Mouse (Mus musculus) hindbrain, embryonic 16.5 days (tissue): ENCODE results near the gene Krt18. TPM values are rescaled to one million over a fixed set of nuclear protein-coding genes. Genes with fewer than 3 reads are reported as not detected.
A peak's percentile ranks its signal among the peaks of the same experiment; 100 is the strongest.

Experiments
- ATAC-seq: fragments of 200-750 bp; cut with Nextera tagmentation; 2 replicates; pipeline ENCODE4 v1.8.0; 2017; ENCODE audit warnings: moderate TSS enrichment, moderate library complexity
- H3K27ac ChIP-seq: fragments of 300-500 bp; sonication (generic); 2 replicates; pipeline ENCODE4 v1.5.1; 2014; ENCODE audit warnings: low read depth, mild to moderate bottlenecking, control low read depth, low read length, moderate library complexity
- H3K27me3 ChIP-seq: fragments of 300-500 bp; sonication (generic); replicated peaks from 2 replicates; pipeline ENCODE4 v1.6.1; 2014; ENCODE audit warnings: low read length; ENCODE audit not compliant: control insufficient read depth, insufficient read depth
- H3K36me3 ChIP-seq: fragments of 300-500 bp; sonication (generic); 2 replicates; pipeline ENCODE4 v1.6.1; 2014; ENCODE audit warnings: mild to moderate bottlenecking, low read length, moderate library complexity, mixed read lengths; ENCODE audit not compliant: control insufficient read depth, insufficient read depth
- H3K4me1 ChIP-seq: fragments of 300-500 bp; sonication (generic); 2 replicates; pipeline ENCODE4 v1.6.1; 2014; ENCODE audit warnings: low read depth, low read length; ENCODE audit not compliant: control insufficient read depth, insufficient read depth
- H3K4me2 ChIP-seq: fragments of 300-500 bp; sonication (generic); 2 replicates; pipeline ENCODE4 v1.6.1; 2014; ENCODE audit warnings: mild to moderate bottlenecking, low read length, control low read depth, moderate library complexity
- H3K4me3 ChIP-seq: fragments of 300-500 bp; sonication (generic); 2 replicates; pipeline ENCODE4 v1.5.1; 2014; ENCODE audit warnings: mild to moderate bottlenecking, low read length, control low read depth, moderate library complexity
- H3K9ac ChIP-seq: fragments of 300-500 bp; sonication (generic); 2 replicates; pipeline ENCODE4 v1.6.1; 2014; ENCODE audit warnings: low read depth, mild to moderate bottlenecking, control low read depth, low read length, moderate library complexity
- H3K9me3 ChIP-seq: fragments of 300-500 bp; sonication (generic); 2 replicates; pipeline ENCODE4 v1.6.1; 2014; ENCODE audit warnings: mild to moderate bottlenecking, low read length, moderate library complexity; ENCODE audit not compliant: control insufficient read depth
- WGBS: fragments of 180-500 bp; shearing (Covaris S2); extraction: QIAGEN DNeasy Blood & Tissue Kit; methylation state at CpG from one replicate; pipeline ENCODE4 v1.1.7; 2014; 5-methylcytosine and 5-hydroxymethylcytosine counted together
- polyA plus RNA-seq: library from polyadenylated mRNA; unstranded; fragments of >200 nt; fragmentation: Nextera tagmentation; extraction: Ambion mirVana; gene quantifications from 2 replicates; pipeline ENCODE4 v1.2.1, GENCODE M21; 2015

Krt18 gene
- 11.8 and 13.6 TPM in 2 replicates for polyA plus RNA-seq

DNA sequence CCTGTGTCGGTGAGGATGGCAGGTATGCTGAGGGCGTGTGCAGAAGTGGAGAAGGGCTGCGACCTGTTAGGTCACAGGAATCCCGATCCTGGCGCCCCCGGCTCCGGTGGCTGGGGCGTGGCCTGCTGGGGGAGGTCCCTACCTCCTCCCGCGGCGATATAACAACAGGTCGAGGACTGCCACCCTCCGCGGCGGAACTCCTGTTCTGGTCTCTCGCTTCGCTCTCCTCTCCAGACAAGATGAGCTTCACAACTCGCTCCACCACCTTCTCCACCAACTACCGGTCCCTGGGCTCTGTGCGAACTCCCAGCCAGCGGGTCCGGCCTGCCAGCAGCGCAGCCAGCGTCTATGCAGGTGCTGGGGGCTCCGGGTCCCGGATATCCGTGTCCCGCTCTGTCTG lies at the start of gene Krt18:
Gene Krt18, plus strand, starts transcription at position 141 of the 400 bp plus-strand sequence.
- Histone ChIP-seq H3K9me3 (no peaks in the 10 kb centered on the region), H3K27ac (no peak within 1 kb of the TSS), H3K36me3 (no peaks in the 10 kb centered on the region), H3K4me3 (peak within 1 kb of the TSS; percentile 11; the same call in 1 of the 2 replicates), H3K4me2 (peak within 1 kb of the TSS; percentile 42), H3K27me3 (peaks cover 16% of the 10 kb centered on the region; the same call in 1 of the 2 replicates), H3K9ac (no peak within 1 kb of the TSS), H3K4me1 (peaks cover 4% of the 10 kb centered on the region; the same call in 1 of the 2 replicates)
- no peak for ATAC-seq
- 3% methylated on average over 21 of the region's 28 CpGs for WGBS

DNA sequence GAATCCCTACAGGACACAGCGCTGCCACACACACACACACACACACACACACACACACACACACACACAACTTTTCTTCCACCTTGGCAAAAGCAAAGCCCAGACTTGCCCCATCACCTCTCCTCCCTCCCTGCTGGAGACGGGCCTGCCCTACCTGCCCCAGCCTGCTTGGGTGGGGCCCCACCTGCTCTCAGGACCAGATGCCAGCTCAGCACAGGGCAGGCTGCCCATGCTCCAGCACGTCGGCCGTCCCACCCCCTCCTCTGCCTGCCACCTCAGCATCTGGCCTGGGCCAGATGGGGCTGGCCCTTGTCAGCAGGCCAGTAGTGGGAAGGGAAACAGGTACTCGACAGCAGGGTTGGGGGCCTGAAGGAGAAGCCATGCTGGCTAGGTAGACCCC lies 47.1 kb upstream of the Krt18 start:
- WGBS, result 78% methylated on average over 6 of the region's 6 CpGs
- Histone ChIP-seq H3K9ac (no peak overlapping the region), H3K9me3 (no peaks in the 10 kb centered on the region), H3K27me3 (no peaks in the 10 kb centered on the region), H3K4me3 (no peak overlapping the region), H3K27ac (no peak overlapping the region), H3K4me2 (no peak overlapping the region), H3K4me1 (peaks cover 10% of the 10 kb centered on the region), H3K36me3 (no peaks in the 10 kb centered on the region)
- ATAC-seq, result no peak

DNA sequence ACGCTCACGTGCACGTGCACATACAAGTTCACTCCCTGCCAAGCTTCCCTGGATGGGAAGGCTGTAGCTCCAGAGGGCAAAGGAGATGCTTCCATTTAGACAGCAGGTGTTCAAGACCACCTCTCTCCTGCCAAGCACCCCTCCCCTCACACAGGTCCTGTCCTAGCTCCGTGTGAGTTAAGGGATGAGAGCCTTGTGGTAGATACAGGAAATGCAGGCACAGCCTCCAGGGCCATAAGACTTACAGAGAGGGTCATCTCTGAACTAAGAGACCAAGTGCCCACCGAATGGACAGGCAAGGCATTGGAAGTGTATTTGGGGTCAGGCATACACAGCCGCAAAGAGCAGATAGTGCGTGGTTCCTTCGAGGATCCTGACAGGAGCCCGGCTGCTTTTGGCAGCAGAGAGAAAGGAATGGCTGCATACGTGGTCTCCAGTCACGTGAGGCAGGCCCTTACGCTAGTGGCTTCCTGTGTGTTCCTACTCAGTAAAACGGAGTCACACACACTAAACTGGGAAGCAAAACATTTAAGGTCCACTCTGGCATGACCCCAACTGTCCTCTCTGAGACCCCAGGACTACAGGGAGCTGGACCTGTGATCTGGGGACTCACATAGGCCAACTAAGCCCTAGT lies 44.5 kb upstream of the Krt18 start:
- Histone ChIP-seq H3K4me3 (peak overlapping the region; percentile 35; the same call in 1 of the 2 replicates), H3K9me3 (no peaks in the 10 kb centered on the region), H3K4me2 (peak overlapping the region; percentile 58), H3K27ac (peak overlapping the region; percentile 78), H3K4me1 (no peaks in the 10 kb centered on the region; the same call in 1 of the 2 replicates), H3K9ac (no peak overlapping the region), H3K27me3 (no peaks in the 10 kb centered on the region), H3K36me3 (no peaks in the 10 kb centered on the region)
- WGBS, result 77% methylated on average over 13 of the region's 13 CpGs
- ATAC-seq, result peak; percentile 1; the same call in 1 of the 2 replicates

DNA sequence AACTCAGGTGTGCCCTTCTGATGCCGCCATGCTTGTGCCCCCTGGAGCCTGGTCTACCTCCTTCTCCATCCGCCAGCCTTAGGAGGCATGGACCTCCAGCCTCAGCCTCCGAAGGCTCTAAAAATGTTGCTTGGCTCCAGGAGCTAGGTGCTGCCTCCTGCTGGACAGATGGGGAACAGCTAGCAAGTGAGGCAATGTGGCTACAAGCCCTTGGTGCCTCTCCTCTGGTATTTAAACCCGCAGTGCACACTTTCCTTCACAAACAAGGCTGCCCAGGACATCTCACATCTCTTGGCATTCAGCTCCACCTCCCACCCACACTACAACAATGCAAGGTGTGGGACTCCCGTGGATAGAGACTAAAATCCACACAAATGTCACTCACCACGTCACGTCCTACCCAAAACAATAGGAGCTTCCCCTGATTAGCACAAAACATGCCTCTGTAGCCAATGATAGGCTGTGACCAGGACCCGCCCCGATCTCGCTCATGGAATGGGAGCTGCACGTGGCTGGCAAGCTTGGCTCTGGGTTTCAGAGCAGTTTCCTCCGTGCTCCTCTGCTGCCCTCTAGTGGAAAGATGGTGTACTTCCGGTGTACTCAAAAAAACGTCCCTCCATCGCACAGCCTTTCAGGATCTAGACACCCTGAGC lies 43.9 kb upstream of the Krt18 start:
- 5% methylated on average over 15 of the region's 15 CpGs for WGBS
- peak; percentile 97 for ATAC-seq
- H3K27ac ChIP-seq, result peak overlapping the region; percentile 78
- no peaks in the 10 kb centered on the region for H3K27me3 ChIP-seq
- peak overlapping the region; percentile 35 for H3K4me3 ChIP-seq
- H3K9me3 ChIP-seq, result no peaks in the 10 kb centered on the region
- no peaks in the 10 kb centered on the region for H3K36me3 ChIP-seq
- H3K4me1 ChIP-seq, result no peaks in the 10 kb centered on the region; the same call in 1 of the 2 replicates
- H3K9ac ChIP-seq, result peak overlapping the region; percentile 54
- H3K4me2 ChIP-seq, result peak overlapping the region; percentile 58

DNA sequence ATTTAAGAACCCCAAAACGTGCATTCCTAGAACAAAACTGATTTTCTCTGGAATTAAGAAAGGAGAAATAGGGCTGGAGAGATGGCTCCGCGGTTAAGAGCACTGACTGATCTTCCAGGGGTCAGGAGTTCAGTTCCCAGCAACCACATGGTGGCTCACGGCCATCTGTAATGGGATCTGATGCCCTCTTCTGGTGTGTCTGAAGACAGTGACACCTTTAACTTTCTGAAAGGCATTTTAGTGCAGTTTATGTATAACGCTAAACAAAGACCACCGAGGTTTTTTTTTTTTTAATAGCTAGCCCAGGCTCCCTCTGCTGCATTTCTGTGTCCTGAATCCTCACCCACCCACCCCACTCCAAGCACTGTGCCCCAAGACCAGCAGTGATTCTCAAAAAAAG lies 43.2 kb upstream of the Krt18 start:
- 19% methylated on average over 6 of the region's 6 CpGs for WGBS
- Histone ChIP-seq H3K4me1 (no peaks in the 10 kb centered on the region; the same call in 1 of the 2 replicates), H3K27ac (no peak overlapping the region), H3K36me3 (no peaks in the 10 kb centered on the region), H3K9me3 (no peaks in the 10 kb centered on the region), H3K4me3 (no peak overlapping the region), H3K27me3 (no peaks in the 10 kb centered on the region), H3K9ac (peak overlapping the region; percentile 4; the same call in 1 of the 2 replicates), H3K4me2 (peak overlapping the region; percentile 10; the same call in 1 of the 2 replicates)
- ATAC-seq, result no peak

DNA sequence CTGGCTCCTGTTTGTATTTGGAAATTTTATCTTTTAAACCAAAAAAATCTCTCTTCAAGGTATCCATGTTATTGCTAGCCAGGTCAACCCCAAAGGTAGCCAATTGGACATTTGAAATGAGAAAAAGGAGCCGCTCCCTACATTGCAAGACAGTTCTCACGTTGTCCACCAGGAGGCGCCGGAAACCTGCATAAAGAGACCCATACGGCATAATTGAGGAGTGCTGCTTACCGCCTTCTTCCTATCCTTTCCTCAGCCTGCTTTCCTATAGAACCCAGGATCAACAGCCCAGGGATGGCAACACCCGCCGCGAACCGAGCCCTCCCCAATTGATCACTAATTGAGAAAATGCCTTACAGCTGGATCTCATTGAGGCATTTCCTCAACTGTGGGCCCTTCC lies 39.9 kb upstream of the Krt18 start:
- Histone ChIP-seq H3K4me3 (no peak overlapping the region), H3K4me1 (no peaks in the 10 kb centered on the region; the same call in 1 of the 2 replicates), H3K9me3 (no peaks in the 10 kb centered on the region), H3K4me2 (peak overlapping the region; percentile 33; the same call in 1 of the 2 replicates), H3K36me3 (no peaks in the 10 kb centered on the region), H3K9ac (no peak overlapping the region), H3K27ac (no peak overlapping the region), H3K27me3 (peaks cover 3% of the 10 kb centered on the region; the same call in 1 of the 2 replicates)
- ATAC-seq, result 0 out of 2 replicates have a peak, but pooled peaks have one; percentile 28
- under 1% methylated on average over 10 of the region's 10 CpGs for WGBS

DNA sequence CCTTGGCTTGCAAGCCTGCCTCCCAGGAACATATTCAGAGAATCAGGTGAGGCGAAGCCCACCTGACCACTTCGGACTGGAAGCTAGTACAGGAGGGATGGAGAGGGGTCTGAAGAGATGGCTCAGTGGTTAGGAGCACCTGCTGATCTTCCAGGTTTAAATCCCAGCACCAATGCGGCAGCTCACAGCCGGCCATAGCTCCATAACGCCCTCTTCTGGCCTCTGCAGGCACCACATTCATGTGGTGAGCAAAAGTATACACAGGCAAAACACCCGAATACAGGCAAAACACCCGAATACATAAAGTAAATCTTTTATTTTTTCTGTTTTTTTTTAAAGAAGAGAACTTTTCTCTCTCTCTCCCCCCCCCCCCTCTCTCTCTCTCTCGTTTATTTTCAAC lies 39.3 kb upstream of the Krt18 start:
- no peaks in the 10 kb centered on the region; the same call in 1 of the 2 replicates for H3K4me1 ChIP-seq
- no peak overlapping the region for H3K9ac ChIP-seq
- 65% methylated on average over 8 of the region's 8 CpGs for WGBS
- no peaks in the 10 kb centered on the region for H3K36me3 ChIP-seq
- no peak overlapping the region for H3K4me2 ChIP-seq
- ATAC-seq, result no peak
- H3K9me3 ChIP-seq, result no peaks in the 10 kb centered on the region
- no peak overlapping the region for H3K27ac ChIP-seq
- peaks cover 3% of the 10 kb centered on the region; the same call in 1 of the 2 replicates for H3K27me3 ChIP-seq
- H3K4me3 ChIP-seq, result no peak overlapping the region

DNA sequence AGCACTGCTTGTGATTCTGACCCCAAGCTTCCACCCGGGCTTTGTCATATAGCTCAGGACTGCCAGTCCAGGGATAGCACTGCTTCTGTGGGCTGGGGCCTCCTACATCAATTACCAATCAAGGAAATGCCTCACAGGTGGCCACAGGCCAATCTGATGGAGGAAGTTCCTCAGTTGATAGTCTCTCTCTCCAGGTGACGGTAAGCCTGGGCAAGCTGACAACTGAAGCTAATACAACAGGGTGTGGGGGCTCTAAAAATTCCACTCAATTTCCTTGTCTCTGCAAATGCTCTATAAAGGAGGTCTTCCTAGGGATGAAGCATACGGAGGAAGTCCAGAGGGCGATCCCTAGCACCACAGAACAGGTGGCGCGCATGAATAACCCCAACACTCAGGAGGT lies 37.0 kb upstream of the Krt18 start:
- Histone ChIP-seq H3K4me3 (no peak overlapping the region), H3K4me1 (no peaks in the 10 kb centered on the region), H3K27me3 (peaks cover 3% of the 10 kb centered on the region; the same call in 1 of the 2 replicates), H3K9me3 (peaks cover 7% of the 10 kb centered on the region; the same call in 1 of the 2 replicates), H3K27ac (no peak overlapping the region), H3K36me3 (no peaks in the 10 kb centered on the region), H3K9ac (no peak overlapping the region), H3K4me2 (no peak overlapping the region)
- ATAC-seq, result no peak
- 90% methylated on average over 6 of the region's 6 CpGs for WGBS

DNA sequence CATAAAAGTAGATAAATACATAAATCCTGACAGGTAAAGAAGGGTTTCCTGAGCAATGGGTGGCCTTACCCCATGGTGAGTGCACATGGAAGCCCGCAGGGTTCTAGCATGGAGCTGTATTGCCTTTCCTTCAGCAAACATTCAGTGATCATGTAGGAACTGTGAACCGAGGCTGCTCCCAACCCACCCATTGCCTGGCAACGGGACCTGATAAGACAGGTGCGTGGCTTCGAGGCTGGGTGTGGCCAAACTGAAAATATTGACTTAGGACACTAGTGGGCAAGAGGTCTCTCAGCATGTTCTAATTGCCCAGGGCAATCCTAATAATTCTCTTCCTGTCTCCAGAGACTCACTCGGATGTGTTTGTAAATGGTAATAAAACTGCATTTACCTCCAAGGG lies 33.6 kb upstream of the Krt18 start:
- H3K9ac ChIP-seq, result no peak overlapping the region
- no peaks in the 10 kb centered on the region for H3K4me1 ChIP-seq
- no peak overlapping the region for H3K4me3 ChIP-seq
- no peak for ATAC-seq
- H3K27me3 ChIP-seq, result peaks cover 3% of the 10 kb centered on the region; the same call in 1 of the 2 replicates
- H3K36me3 ChIP-seq, result no peaks in the 10 kb centered on the region
- 90% methylated on average over 6 of the region's 6 CpGs for WGBS
- no peak overlapping the region for H3K4me2 ChIP-seq
- H3K27ac ChIP-seq, result no peak overlapping the region
- peaks cover 7% of the 10 kb centered on the region; the same call in 1 of the 2 replicates for H3K9me3 ChIP-seq
